ENCODE assay signal across 22 mouse cellular contexts in genomic region chr10:96974326-96974977, GRCm38 (mm10).
DNase-seq lines count a peak whose midpoint lies in the region; ATAC-seq lines count a peak whose summit lies in the region.
"Had no signal": no experiment of that assay in that cellular context is flagged by ENCODE, and none has a peak within 500 bp of the region (broad histone marks: within the 10 kb centered on the region; RNA-seq: fewer than 3 reads in every experiment).

No protein-coding gene starts in this region.

- no peaks in the 10 kb centered on the region for H3K4me1 ChIP-seq in lung, embryonic 16.5 days (replicated peaks; ENCODE audit: control insufficient read depth, insufficient read depth, low read length)
- no peaks in the 10 kb centered on the region for H3K4me1 ChIP-seq in embryonic facial prominence, embryonic 14.5 days (ENCODE audit: control insufficient read depth, insufficient read depth, low read length)
- H3K4me1 ChIP-seq: embryonic facial prominence, embryonic 12.5 days; forebrain, embryonic 13.5 days; heart, embryonic 15.5 days; intestine, embryonic 15.5 days had no signal

- 0 out of 2 replicates have a peak overlapping the region, but pooled peaks have one; percentile 36 for H3K27ac ChIP-seq in lung, embryonic 16.5 days (ENCODE audit: low read length)
- H3K27ac ChIP-seq in embryonic facial prominence, embryonic 14.5 days (replicated peaks; ENCODE audit: low read depth, low read length): no peak overlapping the region
- H3K27ac ChIP-seq: embryonic facial prominence, embryonic 12.5 days; forebrain, embryonic 13.5 days; heart, adult 2 months; heart, embryonic 15.5 days; hindbrain, embryonic 14.5 days; intestine, embryonic 15.5 days had no signal

- H3K4me3 ChIP-seq in lung, embryonic 16.5 days (ENCODE audit: low read length): no peak overlapping the region
- no peak overlapping the region for H3K4me3 ChIP-seq in embryonic facial prominence, embryonic 14.5 days (ENCODE audit: low read depth, low read length)
- H3K4me3 ChIP-seq: embryonic facial prominence, embryonic 12.5 days; forebrain, embryonic 13.5 days; heart, adult 2 months; heart, embryonic 15.5 days; intestine, embryonic 15.5 days had no signal

- DNase-seq in cerebellum, adult 11-12 months: peak; percentile 23
- DNase-seq in cerebellum, adult 11 months: no peak
- no peak for DNase-seq in lung, postnatal 36 days
- DNase-seq in brain, adult 2 months (ENCODE audit: low read depth, low spot score): peak; percentile 81
- DNase-seq in embryonic facial prominence, embryonic 14.5 days (ENCODE audit: low spot score): peak; percentile 70
- no peak for DNase-seq in kidney, adult 18-20 months
- DNase-seq in spleen, postnatal 14 days (ENCODE audit: low spot score in 2 of 2): no peak
- DNase-seq: adrenal gland, postnatal 10 days; embryo, embryonic 11 days; forebrain, postnatal 0 days; gastrocnemius, postnatal 14 days; heart, adult 2 months; heart, postnatal 14 days; kidney, adult 8-10 months had no signal

- no peaks in the 10 kb centered on the region for H3K9me3 ChIP-seq in lung, embryonic 16.5 days (ENCODE audit: control insufficient read depth, low read length)
- no peaks in the 10 kb centered on the region for H3K9me3 ChIP-seq in embryonic facial prominence, embryonic 14.5 days (ENCODE audit: control insufficient read depth, low read length)
- H3K9me3 ChIP-seq: embryonic facial prominence, embryonic 12.5 days; forebrain, embryonic 13.5 days; heart, embryonic 15.5 days; intestine, embryonic 15.5 days had no signal

- H3K4me2 ChIP-seq in lung, embryonic 16.5 days (ENCODE audit: low read depth, low read length): no peak overlapping the region
- no peak overlapping the region for H3K4me2 ChIP-seq in embryonic facial prominence, embryonic 14.5 days (ENCODE audit: low read depth, low read length)
- H3K4me2 ChIP-seq: embryonic facial prominence, embryonic 12.5 days; forebrain, embryonic 13.5 days; heart, embryonic 11.5 days; heart, embryonic 15.5 days; hindbrain, embryonic 14.5 days; intestine, embryonic 15.5 days had no signal

- WGBS in lung, embryonic 16.5 days: 57% methylated on average over 2 of the region's 2 CpGs
- whole genome bisulfite sequencing in embryonic facial prominence, embryonic 14.5 days: 54% methylated on average over 2 of the region's 2 CpGs

- no peak overlapping the region for H3K9ac ChIP-seq in lung, embryonic 16.5 days (ENCODE audit: low read length)
- H3K9ac ChIP-seq in embryonic facial prominence, embryonic 14.5 days (ENCODE audit: low read depth, low read length): no peak overlapping the region
- H3K9ac ChIP-seq: embryonic facial prominence, embryonic 12.5 days; forebrain, embryonic 13.5 days; forebrain, postnatal 0 days; heart, embryonic 15.5 days; hindbrain, embryonic 14.5 days; intestine, embryonic 15.5 days had no signal

- H3K36me3 ChIP-seq in lung, embryonic 16.5 days (ENCODE audit: control insufficient read depth, insufficient read depth, low read length): no peaks in the 10 kb centered on the region
- H3K36me3 ChIP-seq in embryonic facial prominence, embryonic 14.5 days (ENCODE audit: control insufficient read depth, insufficient read depth, low read length): no peaks in the 10 kb centered on the region
- H3K36me3 ChIP-seq: embryonic facial prominence, embryonic 12.5 days; heart, embryonic 15.5 days; intestine, embryonic 15.5 days had no signal

- no peak for ATAC-seq in lung, embryonic 16.5 days (ENCODE audit: low read depth)
- ATAC-seq in embryonic facial prominence, embryonic 14.5 days (ENCODE audit: low read depth): no peak
- ATAC-seq: forebrain, embryonic 13.5 days; forebrain, postnatal 0 days; intestine, embryonic 15.5 days had no signal

- no peaks in the 10 kb centered on the region for H3K27me3 ChIP-seq in lung, embryonic 16.5 days (ENCODE audit: control insufficient read depth, insufficient read depth, low read depth, low read length)
- H3K27me3 ChIP-seq in embryonic facial prominence, embryonic 14.5 days (replicated peaks; ENCODE audit: control insufficient read depth, insufficient read depth, low read length): no peaks in the 10 kb centered on the region
- H3K27me3 ChIP-seq: CH12.LX; embryonic facial prominence, embryonic 12.5 days; forebrain, embryonic 13.5 days; heart, embryonic 15.5 days; intestine, embryonic 15.5 days had no signal

Comparison
In these comparisons a context has a peak if more than half of its experiments do, and no peak if none do; other contexts are left out.
1. DNase-seq: peak in cerebellum, adult 11-12 months (single experiment), brain, adult 2 months (single experiment) and embryonic facial prominence, embryonic 14.5 days (single experiment); none in cerebellum, adult 11 months (single experiment), lung, postnatal 36 days (single experiment), kidney, adult 18-20 months (single experiment) and spleen, postnatal 14 days (0 of 2).